Mouse (Mus musculus) lung, postnatal 0 days (tissue): ENCODE data around the gene Kctd11. TPM values are rescaled to one million over a fixed set of nuclear protein-coding genes. Genes with fewer than 3 reads are reported as not detected.

Experiments
- ATAC-seq: fragments of 200-750 bp; cut with Nextera tagmentation; 2 replicates; pipeline ENCODE4 v1.8.0; 2017; ENCODE audit warnings: moderate library complexity
- DNase-seq: peaks from one replicate; pipeline ENCODE4 v3.0.0-alpha.2; 2016; ENCODE audit warnings: low spot score
- H3K27ac ChIP-seq: fragments of 300-500 bp; sonication (generic); 2 replicates; pipeline ENCODE4 v1.5.1; 2014; ENCODE audit warnings: antibody characterized with exemption, mild to moderate bottlenecking, low read length, mixed read lengths
- H3K27me3 ChIP-seq: fragments of 300-500 bp; sonication (generic); replicated peaks from 2 replicates; pipeline ENCODE4 v1.6.1; 2014; ENCODE audit warnings: low read length, mixed read lengths; ENCODE audit not compliant: insufficient read depth
- H3K36me3 ChIP-seq: fragments of 300-500 bp; sonication (generic); 2 replicates; pipeline ENCODE4 v1.6.1; 2014; ENCODE audit warnings: low read length, mixed read lengths; ENCODE audit not compliant: insufficient read depth
- H3K4me1 ChIP-seq: fragments of 300-500 bp; sonication (generic); 2 replicates; pipeline ENCODE4 v1.6.1; 2014; ENCODE audit warnings: antibody characterized with exemption, low read depth, low read length, mixed read lengths; ENCODE audit not compliant: insufficient read depth
- H3K4me2 ChIP-seq: fragments of 300-500 bp; sonication (generic); replicated peaks from 2 replicates; pipeline ENCODE4 v1.6.1; 2014; ENCODE audit warnings: low read depth, mild to moderate bottlenecking, low read length, moderate library complexity, mixed read lengths
- H3K4me3 ChIP-seq: fragments of 300-500 bp; sonication (generic); 2 replicates; pipeline ENCODE4 v1.5.1; 2014; ENCODE audit warnings: low read depth, low read length
- H3K9ac ChIP-seq: fragments of 300-500 bp; sonication (generic); replicated peaks from 2 replicates; pipeline ENCODE4 v1.6.1; 2014; ENCODE audit warnings: low read depth, mild to moderate bottlenecking
- H3K9me3 ChIP-seq: fragments of 300-500 bp; sonication (generic); 2 replicates; pipeline ENCODE4 v1.6.1; 2016; ENCODE audit warnings: low read length, mixed read lengths
- CTCF ChIP-seq: IDR thresholded peaks from 2 replicates; pipeline ENCODE4 v1.5.1; 2016; ENCODE audit warnings: antibody characterized with exemption, mild to moderate bottlenecking
- EP300 ChIP-seq: IDR thresholded peaks from 2 replicates; pipeline ENCODE4 v1.6.1; 2016; ENCODE audit warnings: antibody characterized with exemption, mild to moderate bottlenecking, control low read depth
- WGBS: fragments of 180-500 bp; shearing (Covaris S2); extraction: QIAGEN DNeasy Blood & Tissue Kit; methylation state at CpG from one replicate; pipeline ENCODE4 v1.1.7; 2014; 5-methylcytosine and 5-hydroxymethylcytosine counted together
- polyA plus RNA-seq: library from polyadenylated mRNA; unstranded; fragments of >200 nt; fragmentation: Nextera tagmentation; extraction: Ambion mirVana; gene quantifications from 2 replicates; pipeline ENCODE4 v1.2.1, GENCODE M21; 2015

The Kctd11 gene
- polyA plus RNA-seq, 1 experiment from 2014 or later, result 10.1 TPM

GRCm38 (mm10) chr11:69909174-69909573, 28.0 kb upstream of the Kctd11 start:
- H3K27ac ChIP-seq, result no peak overlapping the region
- H3K4me1 ChIP-seq, result no peaks in the 10 kb centered on the region
- no peaks in the 10 kb centered on the region for H3K9me3 ChIP-seq
- H3K4me2 ChIP-seq, result no peak overlapping the region
- 93% methylated on average over 5 of the region's 5 CpGs for WGBS
- H3K36me3 ChIP-seq, result peaks cover 60% of the 10 kb centered on the region
- ATAC-seq, result no peak
- H3K27me3 ChIP-seq, result no peaks in the 10 kb centered on the region
- DNase-seq, result no peak
- H3K4me3 ChIP-seq, result no peak overlapping the region
- no peak overlapping the region for H3K9ac ChIP-seq
- TF ChIP-seq CTCF (no peak), EP300 (no peak)

GRCm38 (mm10) chr11:69908645-69909044, 27.4 kb upstream of the Kctd11 start:
- Histone ChIP-seq H3K4me3 (no peak overlapping the region), H3K9me3 (no peaks in the 10 kb centered on the region), H3K4me1 (no peaks in the 10 kb centered on the region), H3K27ac (no peak overlapping the region), H3K9ac (no peak overlapping the region), H3K27me3 (no peaks in the 10 kb centered on the region), H3K4me2 (no peak overlapping the region), H3K36me3 (peaks cover 60% of the 10 kb centered on the region)
- no peak for ATAC-seq
- WGBS, result 88% methylated on average over 11 of the region's 11 CpGs
- no peak for TF ChIP-seq EP300
- no peak for TF ChIP-seq CTCF
- DNase-seq, result no peak

- Histone ChIP-seq H3K9ac (no peak overlapping the region), H3K36me3 (peaks cover 37% of the 10 kb centered on the region), H3K9me3 (no peaks in the 10 kb centered on the region), H3K27ac (no peak overlapping the region), H3K4me3 (no peak overlapping the region), H3K27me3 (no peaks in the 10 kb centered on the region), H3K4me2 (no peak overlapping the region), H3K4me1 (no peaks in the 10 kb centered on the region)
- no peak for TF ChIP-seq EP300
- TF ChIP-seq CTCF, result no peak
- ATAC-seq, result no peak
- no peak for DNase-seq
- WGBS, result 93% methylated on average over 9 of the region's 9 CpGs
Observed at GRCm38 (mm10) chr11:69904311-69904710, 23.1 kb upstream of the Kctd11 start.

- Histone ChIP-seq H3K4me1 (no peaks in the 10 kb centered on the region), H3K9ac (no peak overlapping the region), H3K4me2 (peak overlapping the region; percentile 73), H3K4me3 (0 out of 2 replicates have a peak overlapping the region, but pooled peaks have one; percentile 82), H3K9me3 (no peaks in the 10 kb centered on the region), H3K27me3 (no peaks in the 10 kb centered on the region), H3K36me3 (peaks cover 31% of the 10 kb centered on the region), H3K27ac (0 out of 2 replicates have a peak overlapping the region, but pooled peaks have one; percentile 93)
- ATAC-seq (no peak), DNase-seq (no peak)
- no peak for TF ChIP-seq CTCF
- TF ChIP-seq EP300, result no peak
- WGBS, result 79% methylated on average over 13 of the region's 13 CpGs
Observed at GRCm38 (mm10) chr11:69902972-69903371, 21.8 kb upstream of the Kctd11 start.

- DNase-seq (peak; percentile 21), ATAC-seq (no peak)
- Histone ChIP-seq H3K27me3 (no peaks in the 10 kb centered on the region), H3K9ac (peak overlapping the region; percentile 65), H3K4me3 (peak overlapping the region; percentile 82), H3K36me3 (peaks cover 21% of the 10 kb centered on the region), H3K9me3 (no peaks in the 10 kb centered on the region), H3K4me1 (no peaks in the 10 kb centered on the region), H3K27ac (peak overlapping the region; percentile 93), H3K4me2 (peak overlapping the region; percentile 73)
- under 1% methylated on average over 26 of the region's 39 CpGs for WGBS
- TF ChIP-seq EP300, result no peak
- TF ChIP-seq CTCF, result peak; percentile 7; the same call in 1 of the 2 replicates
Observed at GRCm38 (mm10) chr11:69901993-69902392, 20.8 kb upstream of the Kctd11 start.

GRCm38 (mm10) chr11:69901406-69901846, 20.2 kb upstream of the Kctd11 start:
- H3K4me3 ChIP-seq, result peak overlapping the region; percentile 82
- peak; percentile 99 for DNase-seq

More at GRCm38 (mm10) chr11:69901406-69901846, 20.2 kb upstream of the Kctd11 start:
- peak overlapping the region; percentile 65 for H3K9ac ChIP-seq
- H3K36me3 ChIP-seq, result peaks cover 15% of the 10 kb centered on the region
- no peaks in the 10 kb centered on the region for H3K4me1 ChIP-seq
- WGBS, result under 1% methylated on average over 39 of the region's 42 CpGs
- peak overlapping the region; percentile 93 for H3K27ac ChIP-seq
- ATAC-seq, result peak; percentile 86
- TF ChIP-seq EP300 (peak; percentile 4; the same call in 1 of the 2 replicates), CTCF (no peak)
- H3K4me2 ChIP-seq, result peak overlapping the region; percentile 73
- no peaks in the 10 kb centered on the region for H3K9me3 ChIP-seq
- no peaks in the 10 kb centered on the region for H3K27me3 ChIP-seq
